Mouse (Mus musculus) left cerebral cortex, adult 8-10 months (tissue): ENCODE results near the gene Mau2. TPM values are rescaled to one million over a fixed set of nuclear protein-coding genes. Genes with fewer than 3 reads are reported as not detected.
"Not testable (repeated sequence)": the region's sequence is repeated elsewhere in the genome, so short reads cannot be mapped to it uniquely, and the experiment has no call there.

Experiments used
- DNase-seq, 2 experiments: peaks; one replicate each; pipeline ENCODE4 v3.0.0; 2022; ENCODE audit warnings: low spot score in 2 of 2
- total RNA-seq, 4 experiments: library from RNA; stranded (reverse); gene quantifications; 2 replicates each; pipeline ENCODE4 v1.2.4; 2022

The Mau2 gene
- total RNA-seq = 10 to 100 TPM; 61.7 to 65.7 (median 65.3) TPM

DNA sequence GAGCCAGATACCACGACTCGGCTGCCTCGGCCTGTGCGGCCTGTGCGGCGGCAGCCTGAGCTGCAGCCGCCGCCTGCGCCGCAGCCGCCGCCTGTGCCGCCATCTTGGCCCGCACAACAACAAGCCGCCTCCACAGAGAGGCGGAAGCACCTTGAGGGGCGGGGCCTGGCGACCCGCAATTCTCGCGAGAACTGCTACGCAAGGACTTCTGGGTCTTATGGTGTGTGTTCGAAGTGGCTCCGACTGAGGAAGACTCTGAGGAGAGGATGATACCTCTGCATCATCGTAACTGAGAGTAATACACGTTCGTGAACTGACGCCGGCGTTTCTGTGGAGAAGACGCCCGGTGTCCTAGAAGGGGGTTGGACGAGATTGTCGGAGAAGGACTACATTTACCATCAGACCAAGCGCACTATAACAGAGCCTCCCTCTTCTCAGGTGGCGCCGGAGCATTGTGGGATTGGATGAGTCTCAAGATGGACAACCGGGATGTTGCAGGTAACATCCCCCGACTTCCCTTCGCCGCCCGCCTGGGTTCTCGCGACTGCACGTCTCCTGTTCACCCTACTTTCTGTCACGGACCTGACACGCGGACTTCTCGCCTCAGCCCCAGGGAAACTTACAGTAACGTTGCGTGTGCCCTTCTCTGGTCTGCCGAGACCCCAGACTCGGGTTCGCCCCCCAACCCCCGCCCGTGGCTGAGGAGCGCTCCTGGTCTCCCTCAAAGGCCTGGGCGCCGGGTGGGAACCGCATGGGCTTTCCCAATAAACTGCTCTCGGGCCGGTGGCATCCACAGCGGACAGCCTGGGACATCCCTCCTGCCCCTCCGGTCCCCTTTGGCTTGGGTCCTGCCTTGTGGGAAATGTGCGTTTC is at the start of gene Mau2, which contains the start of gene Sugp1:
TSS of gene Mau2 (minus strand) at position 152 of the 873 bp plus-strand sequence.
TSS of gene Sugp1 (plus strand) at position 231 of the 873 bp plus-strand sequence.
- peak; percentile 91 to 93 for DNase-seq

DNA sequence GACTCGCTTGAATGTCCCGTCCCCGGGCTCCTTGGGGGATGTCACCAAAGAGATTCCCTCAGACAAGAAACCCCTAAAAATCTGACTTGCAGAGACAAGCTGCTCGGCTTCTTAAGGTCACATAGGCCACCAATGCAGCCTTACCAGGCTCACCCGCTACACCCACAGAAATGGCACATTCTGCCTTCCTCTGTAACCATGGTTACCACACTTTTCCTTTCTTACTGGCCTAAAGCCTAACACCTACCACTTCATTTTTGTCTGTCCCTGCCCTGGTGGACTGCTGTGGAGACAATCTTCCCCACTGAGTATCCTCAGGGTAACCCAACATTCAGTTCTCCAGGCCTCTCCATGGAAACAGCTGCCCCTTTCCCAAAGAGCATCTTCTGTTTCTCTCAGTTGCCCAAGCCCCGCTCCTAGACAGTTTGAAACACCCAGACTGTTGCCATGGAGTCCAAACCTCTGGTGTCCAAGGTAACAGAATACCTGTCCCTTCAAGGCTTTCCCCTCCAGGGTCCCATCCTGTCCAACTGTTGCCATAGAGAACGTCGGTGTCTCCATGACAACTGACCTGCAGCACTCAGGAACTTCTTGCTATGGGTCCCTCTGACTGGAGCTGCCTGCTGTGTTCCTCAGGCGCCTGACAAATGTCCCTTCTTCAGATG is 46.9 kb upstream of the Mau2 start:
- no peak for DNase-seq

DNA sequence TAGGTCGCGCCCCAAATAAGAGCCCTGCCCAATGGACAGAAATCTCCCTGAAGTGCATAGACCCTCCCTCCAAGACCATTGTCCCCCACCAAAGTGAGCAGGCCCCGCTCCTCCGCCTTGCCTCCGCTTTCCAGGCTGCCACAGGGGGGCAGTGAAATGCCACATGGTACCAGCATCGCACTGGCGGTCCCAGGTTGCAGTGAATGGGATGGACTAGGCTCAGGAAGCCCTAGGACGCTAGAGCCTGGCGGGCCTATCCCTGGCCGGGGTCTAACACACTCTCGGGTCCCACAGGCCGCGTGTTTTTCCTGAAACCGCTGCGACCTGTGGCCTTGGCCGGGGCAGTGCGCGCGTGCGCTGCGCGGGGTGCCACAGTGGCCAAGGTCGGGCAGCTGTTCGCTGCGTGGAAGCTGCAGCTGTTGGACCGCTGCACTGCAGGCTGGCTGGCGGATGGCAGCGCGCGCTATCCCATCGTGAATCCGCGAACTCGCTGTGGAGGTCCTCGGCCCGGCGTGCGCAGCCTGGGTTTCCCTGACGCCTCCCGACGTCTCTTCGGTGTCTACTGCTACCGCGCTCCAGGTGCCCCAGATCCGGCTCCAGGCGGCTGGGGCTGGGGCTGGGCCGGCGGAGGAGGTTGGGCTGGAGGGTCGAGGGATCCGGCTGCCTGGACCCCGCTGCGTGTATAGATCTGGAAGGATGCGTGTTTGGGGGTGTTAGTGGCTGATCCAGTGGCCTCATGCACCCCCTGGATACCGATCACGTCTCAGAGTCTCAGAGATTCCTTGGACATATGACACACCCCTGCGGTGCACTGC is 45.5 kb upstream of the Mau2 start:
- peak in 1 of 2 experiments; percentile 59 for DNase-seq

DNA sequence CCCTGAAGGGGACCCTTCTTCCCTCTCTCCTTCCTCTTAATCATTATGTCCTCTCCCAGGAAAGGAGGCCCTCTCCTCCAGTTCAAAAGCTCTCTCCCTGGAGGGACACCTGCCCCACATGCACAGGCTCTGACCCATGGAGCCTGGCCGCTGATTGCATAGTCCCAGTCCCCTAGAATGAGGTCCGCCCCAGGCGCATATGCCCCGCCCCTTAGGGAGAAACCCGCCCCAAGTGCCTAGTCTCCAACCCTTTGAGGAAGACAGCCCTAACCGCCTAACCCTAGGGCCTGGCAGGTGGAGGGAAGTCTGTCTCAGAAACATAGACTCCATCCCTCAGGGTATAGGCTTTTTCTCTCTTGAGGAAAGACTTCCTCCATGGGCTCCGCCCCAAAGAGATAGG is 44.7 kb upstream of the Mau2 start:
- DNase-seq = no peak

DNA sequence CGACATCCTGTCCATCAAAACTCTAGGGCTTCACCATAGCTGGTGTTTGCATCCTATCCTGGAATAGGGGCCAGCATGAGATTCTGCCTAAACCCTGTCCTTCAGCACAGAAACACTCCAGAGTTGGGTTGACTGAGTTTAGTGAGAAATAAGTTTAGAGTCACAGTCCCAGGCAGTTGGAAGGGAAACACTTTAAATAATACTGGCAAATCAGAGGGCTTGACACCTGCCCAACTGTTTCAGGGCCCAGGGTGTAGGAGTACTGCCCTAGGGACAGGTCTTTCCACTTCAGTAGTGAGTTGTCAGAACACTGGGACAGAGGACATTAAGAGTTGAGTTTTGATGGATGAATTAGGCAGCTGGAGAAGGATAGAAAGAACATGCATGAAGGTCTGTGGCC is 43.6 kb upstream of the Mau2 start:
- no peak for DNase-seq

DNA sequence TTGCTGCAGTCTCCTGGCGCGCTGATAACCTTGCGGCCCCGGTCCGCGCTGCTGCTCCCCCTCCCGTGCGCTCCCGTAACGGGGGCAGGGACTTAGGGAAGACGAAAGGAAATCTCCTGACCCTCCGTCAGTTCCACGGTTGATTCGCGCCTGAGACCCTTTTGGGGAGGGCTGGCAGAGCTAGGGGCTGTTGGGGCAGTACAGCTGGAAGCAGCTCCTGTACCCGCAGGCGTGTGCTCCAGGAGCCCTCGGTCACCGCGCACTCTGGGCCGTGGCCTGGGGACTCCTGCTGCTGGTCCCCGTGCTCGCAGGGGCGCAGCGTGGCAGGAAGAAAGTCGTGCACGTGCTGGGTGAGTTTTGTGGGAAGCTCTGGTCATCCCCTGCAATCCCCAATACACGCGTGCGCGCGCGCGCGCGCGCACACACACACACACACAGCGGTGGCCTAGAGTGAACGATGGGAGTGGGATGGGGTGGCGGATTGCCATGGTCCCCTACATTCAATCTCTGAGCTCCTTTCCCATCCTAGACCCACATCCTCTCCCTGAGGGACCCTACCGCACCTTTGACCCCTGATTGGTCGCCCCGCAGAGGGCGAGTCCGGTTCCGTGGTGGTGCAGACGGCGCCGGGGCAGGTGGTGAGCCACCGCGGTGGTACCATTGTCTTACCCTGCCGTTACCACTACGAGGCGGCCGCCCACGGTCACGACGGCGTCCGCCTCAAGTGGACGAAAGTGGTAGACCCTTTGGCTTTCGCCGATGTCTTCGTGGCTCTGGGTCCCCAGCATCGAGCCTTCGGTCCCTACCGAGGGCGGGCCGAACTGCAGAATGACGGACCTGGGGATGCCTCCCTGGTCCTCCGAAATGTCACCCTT is 41.9 kb upstream of the Mau2 start:
- no peak for DNase-seq

DNA sequence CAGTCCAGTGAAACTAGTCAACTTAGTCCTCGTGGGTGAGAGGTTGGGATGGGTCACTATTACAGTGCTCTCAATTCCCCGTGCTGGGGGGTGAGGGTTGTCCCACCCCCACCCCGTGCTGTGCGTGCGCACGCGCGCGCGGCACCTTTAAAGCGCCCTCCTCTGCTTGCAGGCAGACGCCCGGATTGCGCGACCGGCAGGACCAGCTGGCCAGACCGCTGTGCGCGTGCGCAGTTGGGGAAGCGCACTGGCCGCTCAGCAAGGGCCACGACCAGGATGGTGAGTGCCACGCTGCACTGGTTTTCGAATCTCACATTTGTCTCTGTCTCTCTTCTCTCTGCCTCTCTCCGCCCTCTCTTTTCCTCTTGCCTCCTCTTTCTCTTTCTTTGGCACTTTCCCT is 40.8 kb upstream of the Mau2 start, which contains the start of gene Hapln4:
TSS of gene Hapln4 (plus strand) at position 173 of the 400 bp plus-strand sequence.
- peak; percentile 37 to 71 for DNase-seq

DNA sequence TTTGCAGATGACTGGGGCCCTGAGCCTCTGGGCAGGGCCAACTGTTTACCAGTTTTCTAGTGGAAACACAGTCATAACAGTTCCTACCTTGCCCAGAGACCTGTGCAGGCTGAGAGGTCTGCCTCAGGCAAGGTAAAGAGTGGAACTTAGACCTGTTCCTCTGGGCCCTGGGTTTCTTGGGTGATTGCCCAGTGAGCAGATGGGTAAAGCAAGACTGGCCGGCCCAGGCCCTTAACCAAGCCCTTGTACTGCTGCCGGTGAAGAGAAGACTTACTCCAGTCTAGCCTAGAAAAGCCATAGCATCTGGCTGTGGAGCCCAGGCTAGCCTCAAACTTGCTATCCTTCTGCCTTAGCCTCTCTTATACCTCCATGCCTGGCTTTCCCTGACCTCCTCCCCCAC is 39.4 kb upstream of the Mau2 start:
- DNase-seq = no peak

DNA sequence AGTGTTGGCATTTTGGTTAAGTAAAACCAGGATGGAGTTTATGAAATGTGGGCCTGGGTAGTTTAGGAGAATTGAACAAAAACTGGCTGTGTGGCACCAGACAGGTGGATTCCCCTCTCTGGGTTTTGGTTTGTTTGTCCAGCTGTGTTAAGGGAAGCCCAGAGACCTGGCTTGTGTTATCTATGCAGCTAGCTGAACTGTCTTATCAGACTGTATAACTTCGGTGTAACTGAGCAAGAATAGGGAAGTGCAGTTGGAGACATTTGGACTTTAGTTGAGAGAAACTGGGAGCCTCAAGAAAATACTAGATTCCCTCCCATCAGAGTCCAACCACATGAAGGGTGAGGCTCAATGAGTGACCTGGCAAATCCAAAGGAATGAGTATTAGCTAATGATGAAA is 31.1 kb upstream of the Mau2 start:
- no peak for DNase-seq

DNA sequence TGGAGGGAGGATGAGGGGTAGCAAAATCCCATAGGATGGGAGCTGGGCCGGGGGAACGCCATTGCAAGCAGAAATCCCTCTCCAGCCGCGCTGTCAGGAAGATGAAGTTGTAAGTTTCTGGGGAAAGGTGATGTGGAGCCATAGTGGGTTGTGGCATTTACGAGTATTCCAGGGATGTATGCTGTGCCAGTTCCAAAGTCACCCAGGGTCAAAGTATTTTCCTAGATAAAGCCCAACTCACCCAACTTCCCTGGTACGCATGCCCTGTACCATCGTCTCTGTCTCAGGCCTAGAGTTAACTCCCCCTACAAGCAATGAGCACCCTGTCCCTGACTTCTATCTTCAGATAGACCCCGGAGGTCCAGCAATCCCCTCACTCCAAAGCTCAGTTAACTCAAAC is 30.6 kb upstream of the Mau2 start:
- no peak for DNase-seq

DNA sequence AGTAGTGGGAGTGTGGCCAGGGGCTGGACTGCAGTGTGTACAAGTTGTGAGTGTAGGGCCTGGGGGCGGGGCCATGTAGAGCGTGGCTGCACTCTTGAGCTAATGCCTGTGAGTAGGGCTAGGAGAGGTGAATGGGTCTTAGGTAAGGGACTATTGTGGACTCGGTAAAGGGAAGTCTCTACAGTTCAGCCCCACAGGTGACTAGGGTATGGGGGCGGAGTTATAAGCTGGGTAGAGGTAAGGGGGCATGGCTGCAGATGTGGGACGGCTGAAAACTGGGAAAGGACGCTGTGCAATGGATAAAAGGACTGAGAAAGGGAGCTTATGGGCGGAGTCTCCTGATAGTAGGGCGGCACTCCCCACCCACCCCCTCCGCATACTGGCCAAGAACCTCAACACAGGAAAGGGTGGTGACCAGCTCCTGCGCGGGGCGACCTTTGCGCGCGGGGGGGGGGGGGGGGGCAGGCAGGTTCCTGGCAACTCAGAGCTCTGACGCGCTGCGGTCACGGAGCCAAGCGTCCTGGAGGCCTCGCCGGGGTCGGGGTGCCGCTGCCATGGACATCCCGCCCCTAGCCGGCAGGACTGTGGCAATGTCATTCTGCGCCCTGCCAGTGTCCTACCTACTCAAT is 30.0 kb upstream of the Mau2 start, which contains the start of gene Tm6sf2:
TSS of gene Tm6sf2 (plus strand) at position 484 of the 629 bp plus-strand sequence.
- DNase-seq = no peak

DNA sequence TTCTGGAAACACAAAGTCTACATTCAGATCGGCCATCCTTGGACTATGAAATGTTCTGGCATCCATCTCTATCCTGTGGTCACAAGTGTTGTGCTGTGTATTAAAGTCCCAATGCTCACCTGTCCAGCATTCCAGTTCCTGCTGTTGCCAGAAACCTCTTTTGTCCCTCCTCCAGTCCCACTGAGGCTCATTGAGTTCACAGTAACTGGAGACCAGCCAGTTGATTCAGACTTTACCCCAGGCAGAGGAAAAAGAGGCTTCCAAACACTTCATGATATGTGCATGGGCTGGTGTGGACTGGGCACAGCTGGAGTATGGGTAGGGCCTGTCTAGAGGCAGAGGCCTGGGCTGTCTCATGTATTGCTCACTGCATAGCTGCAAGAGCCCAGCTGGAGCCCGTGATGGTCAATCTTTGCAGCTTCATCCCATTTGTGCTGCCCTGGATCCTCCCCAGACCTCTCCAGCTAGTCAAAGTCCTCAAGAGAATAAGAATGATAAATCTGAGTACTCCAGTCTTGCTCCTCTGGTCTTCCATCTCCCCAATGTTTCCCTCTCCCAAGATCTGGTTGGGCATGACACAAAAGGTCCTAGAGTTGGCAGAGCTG is 29.4 kb upstream of the Mau2 start:
- DNase-seq = no peak

DNA sequence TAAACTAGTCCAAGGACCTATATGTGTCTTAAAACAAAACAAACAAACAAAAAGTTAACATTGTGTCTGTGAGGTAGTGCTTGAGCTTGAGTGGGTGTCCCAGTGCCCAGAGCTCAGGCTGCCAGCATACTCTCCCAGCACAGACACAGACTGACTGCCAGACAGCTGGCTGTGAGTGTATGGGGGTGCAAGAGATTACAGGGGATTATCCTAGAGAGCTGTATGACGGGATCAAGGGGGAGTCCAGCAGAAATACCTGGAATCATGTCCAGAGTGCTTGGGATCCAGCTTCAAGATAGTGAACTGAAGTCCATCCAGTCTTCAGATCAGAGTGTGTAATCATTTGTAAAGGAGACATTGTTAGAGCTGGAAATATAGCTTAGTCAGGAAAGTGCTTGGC is 15.2 kb upstream of the Mau2 start:
- DNase-seq = no peak

DNA sequence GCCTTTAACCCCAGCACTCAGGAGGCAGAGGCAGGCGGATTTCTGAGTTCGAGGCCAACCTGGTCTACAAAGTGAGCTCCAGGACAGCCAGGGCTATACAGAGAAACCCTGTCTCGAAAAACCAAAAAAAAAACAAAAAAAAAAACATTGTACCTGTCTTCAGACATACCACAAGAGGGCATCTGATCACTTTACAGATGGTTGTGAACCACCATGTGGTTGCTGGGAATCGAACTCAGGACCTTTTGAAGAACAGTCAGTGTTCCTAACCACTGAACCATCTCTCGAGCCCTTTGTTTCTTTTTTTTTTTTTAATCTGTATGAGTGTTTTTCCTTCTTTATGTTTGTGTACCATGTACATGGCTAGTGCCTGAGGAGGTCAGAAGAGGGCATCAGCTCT is 7.9 kb upstream of the Mau2 start:
- not testable (repeated sequence) for DNase-seq

DNA sequence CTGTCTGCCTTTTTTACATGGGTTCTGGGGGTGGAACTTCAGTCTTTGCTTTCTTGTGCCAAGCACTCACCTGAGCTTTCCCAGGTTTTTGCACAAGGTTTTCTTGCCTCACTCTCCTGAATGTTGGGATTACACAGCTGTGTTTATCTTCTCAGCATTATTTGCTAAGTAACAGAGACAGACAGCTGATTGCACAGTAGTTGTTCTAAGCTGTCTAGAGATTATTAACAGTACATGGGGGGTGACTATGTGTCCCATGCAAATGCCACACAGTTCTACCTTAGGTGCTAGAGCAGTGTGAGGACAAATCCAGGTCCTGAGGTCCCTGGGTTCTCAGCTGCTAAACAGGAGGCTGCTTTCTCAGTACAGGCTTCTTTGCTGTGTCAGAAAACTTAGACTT is 7.1 kb upstream of the Mau2 start:
- DNase-seq = no peak

DNA sequence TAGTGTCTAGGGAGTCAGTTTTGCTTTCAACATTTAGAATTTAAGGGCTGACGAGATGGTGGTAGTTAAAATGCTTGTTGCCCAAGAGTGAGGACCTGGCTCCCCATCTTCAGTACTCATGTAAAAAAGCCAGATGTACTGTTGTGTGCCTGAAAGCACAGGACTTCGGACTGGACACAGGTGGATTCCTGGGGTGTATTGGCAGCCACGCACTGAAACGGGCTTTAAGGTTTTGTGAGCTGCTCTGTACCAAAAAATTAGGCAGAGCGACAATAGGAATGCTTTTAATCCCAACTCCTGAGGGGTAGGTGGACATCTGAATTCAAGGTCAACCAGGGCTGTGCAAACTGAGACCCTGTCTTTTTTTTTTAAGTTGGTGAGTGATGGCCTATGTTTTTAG is 1.5 kb upstream of the Mau2 start:
- DNase-seq = no peak

DNA sequence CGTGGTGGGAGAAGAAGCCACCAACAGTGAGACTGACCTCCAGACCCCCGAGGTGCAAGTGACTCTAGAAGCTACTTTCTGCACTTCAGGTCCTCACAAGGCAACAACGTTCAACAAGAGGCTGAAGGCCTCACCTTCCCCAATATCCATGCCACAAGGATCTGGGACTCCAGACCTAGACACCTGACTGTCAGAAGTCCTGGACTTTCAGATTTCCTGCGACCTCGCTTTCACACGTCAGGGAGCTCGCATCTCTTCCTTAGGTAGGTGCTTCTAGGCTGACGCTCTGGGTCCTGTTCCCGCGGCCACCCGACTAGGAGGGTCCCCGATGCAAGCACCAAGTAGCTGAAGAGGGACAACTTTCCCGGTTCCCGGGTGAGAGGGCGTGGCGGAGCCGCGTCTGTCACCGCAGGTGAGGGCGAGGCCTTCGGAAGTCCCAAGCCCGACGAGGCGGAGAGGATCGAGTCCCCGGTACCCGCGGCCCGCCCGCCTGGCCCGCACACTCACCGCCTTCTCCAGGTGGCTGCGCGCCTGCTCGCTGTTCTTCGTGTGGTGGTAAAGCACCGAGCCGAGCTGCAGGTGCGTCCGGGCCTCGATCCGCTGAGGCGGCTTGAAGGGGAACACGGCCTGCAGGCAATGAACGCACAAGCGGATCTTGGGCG is 518 bp downstream of the Mau2 start:
- DNase-seq = peak in 1 of 2 experiments; percentile 15

DNA sequence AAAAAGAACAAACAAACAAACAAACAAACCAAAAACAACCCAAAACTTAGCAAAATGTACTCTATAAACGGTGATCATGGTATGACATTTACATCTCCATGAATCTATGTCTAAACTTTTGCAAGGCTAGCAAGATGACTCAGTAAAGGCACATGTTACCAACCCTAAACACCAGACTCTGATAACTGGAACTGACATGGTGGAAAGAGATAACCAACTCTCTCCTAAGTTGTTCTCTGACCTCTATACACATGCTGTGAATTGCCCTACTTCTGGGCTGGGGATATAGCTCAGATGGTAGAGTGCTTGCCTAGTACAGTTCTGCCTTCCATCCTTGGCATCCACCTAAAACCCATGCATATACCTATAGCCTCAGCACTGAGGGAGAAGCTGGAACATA is 4.5 kb downstream of the Mau2 start:
- no peak for DNase-seq

DNA sequence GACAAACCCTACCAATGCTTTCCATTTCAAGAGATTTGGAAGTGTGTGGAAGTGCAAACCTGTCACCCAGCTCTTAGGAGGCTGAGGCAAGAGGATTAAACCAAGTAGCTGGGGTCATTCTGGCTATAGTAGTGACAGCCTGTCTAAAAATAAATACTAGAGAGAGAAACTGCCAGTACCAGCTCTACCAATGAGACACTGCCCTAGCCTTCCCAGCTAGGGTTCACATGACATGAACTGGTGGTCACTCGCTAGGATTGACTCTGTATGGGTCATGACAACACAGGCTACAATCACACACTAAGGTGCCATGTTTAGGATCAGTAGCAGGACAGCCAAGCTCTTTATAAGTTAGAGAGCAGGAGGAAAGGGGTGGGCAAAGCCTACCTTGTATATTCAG is 12.3 kb downstream of the Mau2 start:
- DNase-seq = no peak
